ENCODE assay signal across 13 mouse cellular contexts in genomic region chr13:43230842-43231241, GRCm38 (mm10). TPM values are rescaled to one million over a fixed set of nuclear protein-coding genes. Genes with fewer than 3 reads are reported as not detected.
DNase-seq lines count a peak whose midpoint lies in the region; ATAC-seq and TF ChIP-seq lines count a peak whose summit lies in the region.
"Had no signal": no experiment of that assay in that cellular context is flagged by ENCODE, and none has a peak within 500 bp of the region (broad histone marks: within the 10 kb centered on the region; RNA-seq: fewer than 3 reads in every experiment).

No protein-coding gene starts in this region.

- no peak overlapping the region for H3K4me2 ChIP-seq in forebrain, embryonic 14.5 days (ENCODE audit: low read length)
- no peak overlapping the region for H3K4me2 ChIP-seq in forebrain, embryonic 11.5 days (ENCODE audit: low read depth, low read length, severe bottlenecking)
- H3K4me2 ChIP-seq in embryonic facial prominence, embryonic 13.5 days, result no peak overlapping the region
- H3K4me2 ChIP-seq in limb, embryonic 14.5 days (replicated peaks; ENCODE audit: low read depth, low read length, severe bottlenecking), result no peak overlapping the region

- no peak for TF ChIP-seq POLR2A in kidney, adult 2 months (IDR thresholded peaks at IDR 0.05; ENCODE audit: low read depth, low read length)
- TF ChIP-seq POLR2A in limb, embryonic 14.5 days (IDR thresholded peaks at IDR 0.05; ENCODE audit: borderline replicate concordance, extremely low read depth, insufficient read depth, insufficient read length), result no peak

- no peak for ATAC-seq in forebrain, embryonic 14.5 days
- ATAC-seq in forebrain, embryonic 11.5 days (replicated peaks; ENCODE audit: low FRiP score), result no peak
- no peak for ATAC-seq in embryonic facial prominence, embryonic 13.5 days (ENCODE audit: insufficient number of reproducible peaks, insufficient read depth, low FRiP score, low TSS enrichment, low read depth)
- ATAC-seq in limb, embryonic 14.5 days (ENCODE audit: low FRiP score, low read depth), result no peak
- no peak for ATAC-seq in cerebellum, adult (ENCODE audit: insufficient number of reproducible peaks, low FRiP score, low TSS enrichment)

- H3K27ac ChIP-seq in forebrain, embryonic 14.5 days (ENCODE audit: low read depth, low read length), result peak overlapping the region; percentile 35; the same call in 1 of the 2 replicates
- H3K27ac ChIP-seq in forebrain, embryonic 11.5 days (ENCODE audit: low read depth, low read length), result no peak overlapping the region
- H3K27ac ChIP-seq in kidney, adult 2 months (ENCODE audit: insufficient read depth, low read depth, low read length), result peak overlapping the region; percentile 34; the same call in 1 of the 2 replicates
- peak overlapping the region; percentile 88 for H3K27ac ChIP-seq in embryonic facial prominence, embryonic 13.5 days
- peak overlapping the region; percentile 40; the same call in 1 of the 2 replicates for H3K27ac ChIP-seq in limb, embryonic 14.5 days (replicated peaks; ENCODE audit: low read depth, low read length)

- H3K4me3 ChIP-seq in forebrain, embryonic 14.5 days (ENCODE audit: low read depth, low read length), result no peak overlapping the region
- H3K4me3 ChIP-seq in forebrain, embryonic 11.5 days (ENCODE audit: low read depth, low read length), result no peak overlapping the region
- no peak overlapping the region for H3K4me3 ChIP-seq in kidney, adult 2 months (ENCODE audit: insufficient read depth, low read depth, low read length)
- H3K4me3 ChIP-seq in embryonic facial prominence, embryonic 13.5 days, result no peak overlapping the region
- no peak overlapping the region for H3K4me3 ChIP-seq in limb, embryonic 14.5 days (replicated peaks; ENCODE audit: low read length)

- no peaks in the 10 kb centered on the region for H3K36me3 ChIP-seq in forebrain, embryonic 14.5 days (ENCODE audit: control insufficient read depth, insufficient read depth, low read length)
- H3K36me3 ChIP-seq in forebrain, embryonic 11.5 days (ENCODE audit: control insufficient read depth, insufficient read depth, low read length), result no peaks in the 10 kb centered on the region
- no peaks in the 10 kb centered on the region for H3K36me3 ChIP-seq in kidney, adult 2 months (ENCODE audit: control insufficient read depth, insufficient read depth, low read length)
- no peaks in the 10 kb centered on the region for H3K36me3 ChIP-seq in embryonic facial prominence, embryonic 13.5 days
- no peaks in the 10 kb centered on the region for H3K36me3 ChIP-seq in limb, embryonic 14.5 days (ENCODE audit: control insufficient read depth, insufficient read depth, low read length)

- no peak for TF ChIP-seq CTCF in kidney, adult 2 months (conservative IDR thresholded peaks at IDR 0.05; ENCODE audit: insufficient read depth, insufficient read length, low read depth, low read length)

- H3K27me3 ChIP-seq in forebrain, embryonic 14.5 days (replicated peaks; ENCODE audit: control insufficient read depth, insufficient read depth, low read length), result no peaks in the 10 kb centered on the region
- H3K27me3 ChIP-seq in forebrain, embryonic 11.5 days (ENCODE audit: control insufficient read depth, insufficient read depth, low read length), result no peaks in the 10 kb centered on the region
- no peaks in the 10 kb centered on the region for H3K27me3 ChIP-seq in kidney, adult 2 months (replicated peaks; ENCODE audit: control insufficient read depth, insufficient read depth, low read length)
- no peaks in the 10 kb centered on the region for H3K27me3 ChIP-seq in embryonic facial prominence, embryonic 13.5 days
- no peaks in the 10 kb centered on the region for H3K27me3 ChIP-seq in limb, embryonic 14.5 days (ENCODE audit: control insufficient read depth, insufficient read depth, low read length)

- no peaks in the 10 kb centered on the region for H3K9me3 ChIP-seq in forebrain, embryonic 14.5 days (replicated peaks; ENCODE audit: control insufficient read depth, low read length)
- no peaks in the 10 kb centered on the region for H3K9me3 ChIP-seq in forebrain, embryonic 11.5 days (ENCODE audit: control insufficient read depth, low read length)
- no peaks in the 10 kb centered on the region for H3K9me3 ChIP-seq in embryonic facial prominence, embryonic 13.5 days
- H3K9me3 ChIP-seq in limb, embryonic 14.5 days (ENCODE audit: control insufficient read depth, low read length), result no peaks in the 10 kb centered on the region

- 80% methylated on average over 4 of the region's 4 CpGs for WGBS in forebrain, embryonic 14.5 days
- WGBS in forebrain, embryonic 11.5 days, result 76% methylated on average over 4 of the region's 4 CpGs
- 71% methylated on average over 4 of the region's 4 CpGs for WGBS in kidney, adult 2 months
- WGBS in embryonic facial prominence, embryonic 13.5 days, result 61% methylated on average over 4 of the region's 4 CpGs
- 48% methylated on average over 4 of the region's 4 CpGs for WGBS in limb, embryonic 14.5 days

- H3K9ac ChIP-seq in forebrain, embryonic 14.5 days (ENCODE audit: low read length), result no peak overlapping the region
- H3K9ac ChIP-seq in forebrain, embryonic 11.5 days (ENCODE audit: low read length), result no peak overlapping the region
- H3K9ac ChIP-seq in embryonic facial prominence, embryonic 13.5 days, result no peak overlapping the region
- no peak overlapping the region for H3K9ac ChIP-seq in limb, embryonic 14.5 days (ENCODE audit: low read depth, low read length, severe bottlenecking)

- peaks cover 3% of the 10 kb centered on the region; the same call in 1 of the 2 replicates for H3K4me1 ChIP-seq in forebrain, embryonic 14.5 days (ENCODE audit: control insufficient read depth, insufficient read depth, low read length)
- H3K4me1 ChIP-seq in forebrain, embryonic 11.5 days (replicated peaks; ENCODE audit: control insufficient read depth, insufficient read depth, low read length), result no peaks in the 10 kb centered on the region
- H3K4me1 ChIP-seq in kidney, adult 2 months (ENCODE audit: control insufficient read depth, insufficient read depth, low read length), result peaks cover 25% of the 10 kb centered on the region
- peaks cover 63% of the 10 kb centered on the region for H3K4me1 ChIP-seq in embryonic facial prominence, embryonic 13.5 days
- peaks cover 40% of the 10 kb centered on the region for H3K4me1 ChIP-seq in limb, embryonic 14.5 days (ENCODE audit: control insufficient read depth, insufficient read depth, low read length)

- no peak for DNase-seq in forebrain, embryonic 14.5 days (ENCODE audit: low spot score)
- no peak for DNase-seq in forebrain, embryonic 11.5 days (ENCODE audit: low spot score)
- no peak for DNase-seq in kidney, adult 2 months
- DNase-seq in kidney, postnatal 14 days, result no peak
- no peak for DNase-seq in limb, embryonic 14.5 days (ENCODE audit: low spot score)
- no peak for DNase-seq in yolk sac, embryonic 10.5 days (ENCODE audit: low spot score)
- DNase-seq: gastrocnemius, postnatal 10 days; kidney, adult 18-20 months; lung, adult 2 months; retina, postnatal 1 day; thymus, postnatal 14 days had no signal

RNA-seq across cellular contexts. Expression of gene Tbc1d7, which starts 59.5 kb away (rescaled TPM):
- 86.9 and 101 TPM in 2 replicates for polyA plus RNA-seq in forebrain, embryonic 14.5 days (2014; fragmentation: Nextera tagmentation; extraction: Ambion mirVana)
- polyA plus RNA-seq in forebrain, embryonic 11.5 days (2014; fragmentation: Nextera tagmentation; extraction: Ambion mirVana), result 70.0 and 74.7 TPM in 2 replicates
- polyA plus RNA-seq in kidney, adult 2 months (2012; rRNA removed), result 26.3 and 33.7 TPM in 2 replicates
- 54.3 and 54.8 TPM in 2 replicates for polyA plus RNA-seq in embryonic facial prominence, embryonic 13.5 days (2015; fragmentation: Nextera tagmentation; extraction: Ambion mirVana)
- 28.6 and 31.6 TPM in 2 replicates for polyA plus RNA-seq in limb, embryonic 14.5 days (2012; rRNA removed)
- 52.4 and 57.0 TPM in 2 replicates for polyA plus RNA-seq in limb, embryonic 14.5 days (2014; fragmentation: Nextera tagmentation; extraction: Ambion mirVana)
